Mouse (Mus musculus): ENCODE results near the gene Adora3.

Gene Adora3

GRCm38 (mm10) chr3:105931095-105931494 lies 60.4 kb downstream of the Adora3 start:
- no peak for DNase-seq (ENCODE audit: low spot score in 2 of 2)

- DNase-seq (ENCODE audit: low spot score in 2 of 2): no peak
Measured at GRCm38 (mm10) chr3:105932240-105933071, 61.8 kb downstream of the Adora3 start, which contains the start of gene I830077J02Rik. TSS of gene I830077J02Rik (minus strand) at chr3:105932664.

DNA sequence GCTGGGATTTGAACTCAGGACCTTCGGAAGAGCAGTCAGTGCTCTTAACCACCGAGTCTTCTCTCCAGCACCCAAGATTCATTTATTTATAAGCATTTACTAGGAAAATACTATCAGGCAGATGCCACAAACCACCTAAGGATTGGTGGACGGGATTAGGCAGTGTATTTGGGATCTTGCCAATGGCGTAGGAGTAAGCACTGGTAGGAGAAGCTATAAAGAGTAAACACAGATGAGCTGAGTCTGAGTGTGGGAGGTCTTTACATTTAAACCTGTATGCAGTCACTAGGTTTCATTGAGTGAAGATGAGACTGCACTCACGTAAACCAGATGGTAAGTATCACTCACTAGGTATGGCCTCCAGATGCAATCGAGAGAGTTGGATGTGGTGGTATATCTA lies 63.3 kb downstream of the Adora3 start:
- no peak for DNase-seq (ENCODE audit: low spot score in 2 of 2)

- DNase-seq (ENCODE audit: low spot score in 2 of 2): no peak
Measured at GRCm38 (mm10) chr3:105935033-105935432, 64.4 kb downstream of the Adora3 start.

GRCm38 (mm10) chr3:105936111-105936510 lies 65.5 kb downstream of the Adora3 start:
- DNase-seq (ENCODE audit: low spot score in 2 of 2): no peak

- DNase-seq (ENCODE audit: low spot score in 2 of 2): no peak
Measured at GRCm38 (mm10) chr3:105951348-105951747, 80.7 kb downstream of the Adora3 start.

DNA sequence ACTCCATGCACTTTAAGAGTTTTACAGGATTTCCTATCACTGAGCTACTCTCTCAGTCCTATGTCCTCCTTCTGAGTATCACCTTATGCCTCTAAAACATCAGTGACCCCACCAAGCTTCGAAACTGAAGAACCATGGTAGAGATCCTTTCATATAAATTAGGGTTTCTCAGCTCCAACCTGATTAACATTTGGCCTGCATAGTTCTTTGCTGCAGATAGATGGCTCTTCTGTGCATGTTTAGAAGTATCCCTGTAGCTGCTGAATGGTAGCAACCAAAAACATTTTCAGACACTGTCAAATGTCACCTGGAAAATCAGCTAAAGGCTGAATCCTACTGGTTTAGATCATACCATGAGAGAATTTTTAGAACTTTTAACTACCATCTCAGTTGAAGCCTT lies 86.6 kb downstream of the Adora3 start:
- no peak for DNase-seq (ENCODE audit: low spot score in 2 of 2)

DNA sequence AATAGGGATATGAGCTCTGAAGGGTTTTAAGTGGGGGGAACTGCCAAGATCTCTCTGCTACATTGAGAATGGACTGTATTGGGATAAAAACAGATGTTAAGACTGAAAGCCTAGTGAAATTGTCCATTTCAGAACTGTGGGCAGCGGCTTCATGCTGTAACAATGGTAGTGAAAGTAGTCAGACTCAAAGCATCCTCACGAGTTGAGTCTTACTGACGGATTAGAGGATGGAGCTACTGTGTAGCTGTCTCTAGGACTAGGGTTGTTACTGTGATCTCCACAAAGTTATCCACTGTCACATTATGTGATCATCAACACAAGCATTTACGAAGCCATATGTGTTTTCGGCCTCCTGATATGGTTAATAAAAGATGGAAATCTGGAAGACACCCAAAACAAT lies 87.5 kb downstream of the Adora3 start:
- no peak for DNase-seq (ENCODE audit: low spot score in 2 of 2)
